8 mouse cellular contexts compared by ENCODE assay signal in the genomic region with DNA sequence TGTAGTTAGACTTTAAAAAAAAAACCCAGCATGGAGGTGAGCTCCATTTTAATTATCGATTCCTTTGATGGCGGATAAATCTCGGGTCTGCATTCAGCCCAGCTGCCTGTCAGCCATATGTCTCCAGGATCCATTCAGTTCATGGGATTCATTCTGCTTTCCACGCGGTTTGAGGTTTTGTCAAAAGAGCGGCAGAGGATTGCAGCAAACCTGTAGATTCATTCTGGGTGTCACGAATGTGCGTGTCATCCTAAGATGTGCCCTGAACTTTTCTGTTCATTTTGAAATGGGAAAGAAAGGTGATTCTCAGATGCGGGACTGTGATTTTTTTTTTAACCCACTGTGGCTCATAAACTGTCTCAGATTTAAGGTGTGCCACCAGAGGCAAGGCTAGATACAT.
DNase-seq lines count a peak whose midpoint lies in the region; ATAC-seq and TF ChIP-seq lines count a peak whose summit lies in the region.

No protein-coding gene starts in this region.

- H3K4me3 ChIP-seq in kidney, adult 2 months (ENCODE audit: insufficient read depth, low read depth, low read length): peak overlapping the region; percentile 70
- peak overlapping the region; percentile 56 for H3K4me3 ChIP-seq in embryonic facial prominence, embryonic 10.5 days
- peak overlapping the region; percentile 44 for H3K4me3 ChIP-seq in hindbrain, embryonic 11.5 days (ENCODE audit: low read depth, low read length)
- H3K4me3 ChIP-seq in midbrain, embryonic 13.5 days (replicated peaks): peak overlapping the region; percentile 60

- H3K9me3 ChIP-seq in embryonic facial prominence, embryonic 10.5 days: no peaks in the 10 kb centered on the region
- no peaks in the 10 kb centered on the region for H3K9me3 ChIP-seq in hindbrain, embryonic 11.5 days (ENCODE audit: control insufficient read depth, low read length)
- no peaks in the 10 kb centered on the region for H3K9me3 ChIP-seq in midbrain, embryonic 13.5 days

- H3K27me3 ChIP-seq in kidney, adult 2 months (replicated peaks; ENCODE audit: control insufficient read depth, insufficient read depth, low read length): no peaks in the 10 kb centered on the region
- H3K27me3 ChIP-seq in embryonic facial prominence, embryonic 10.5 days (replicated peaks; ENCODE audit: low read depth, poor library complexity, severe bottlenecking): no peaks in the 10 kb centered on the region
- no peaks in the 10 kb centered on the region for H3K27me3 ChIP-seq in hindbrain, embryonic 11.5 days (ENCODE audit: control insufficient read depth, insufficient read depth, low read length)
- H3K27me3 ChIP-seq in midbrain, embryonic 13.5 days: no peaks in the 10 kb centered on the region

- peaks cover 15% of the 10 kb centered on the region; the same call in 1 of the 2 replicates for H3K4me1 ChIP-seq in kidney, adult 2 months (ENCODE audit: control insufficient read depth, insufficient read depth, low read length)
- H3K4me1 ChIP-seq in embryonic facial prominence, embryonic 10.5 days: peaks cover 54% of the 10 kb centered on the region
- peaks cover 2% of the 10 kb centered on the region; the same call in 1 of the 2 replicates for H3K4me1 ChIP-seq in hindbrain, embryonic 11.5 days (replicated peaks; ENCODE audit: control insufficient read depth, insufficient read depth, low read length)
- H3K4me1 ChIP-seq in midbrain, embryonic 13.5 days (replicated peaks): peaks cover 39% of the 10 kb centered on the region

- no peaks in the 10 kb centered on the region for H3K36me3 ChIP-seq in kidney, adult 2 months (ENCODE audit: control insufficient read depth, insufficient read depth, low read length)
- H3K36me3 ChIP-seq in embryonic facial prominence, embryonic 10.5 days (replicated peaks): no peaks in the 10 kb centered on the region
- no peaks in the 10 kb centered on the region for H3K36me3 ChIP-seq in hindbrain, embryonic 11.5 days (ENCODE audit: control insufficient read depth, insufficient read depth, low read length)
- no peaks in the 10 kb centered on the region for H3K36me3 ChIP-seq in midbrain, embryonic 13.5 days

- no peak for TF ChIP-seq POLR2A in kidney, adult 2 months (IDR thresholded peaks at IDR 0.05; ENCODE audit: low read depth, low read length)

- WGBS in kidney, adult 2 months: 31% methylated on average over 9 of the region's 9 CpGs
- 57% methylated on average over 9 of the region's 9 CpGs for WGBS in embryonic facial prominence, embryonic 10.5 days
- WGBS in hindbrain, embryonic 11.5 days: 57% methylated on average over 9 of the region's 9 CpGs
- 26% methylated on average over 9 of the region's 9 CpGs for WGBS in midbrain, embryonic 13.5 days

- no peak for DNase-seq in kidney, adult 2 months
- no peak for DNase-seq in kidney, postnatal 36 days
- no peak for DNase-seq in embryonic facial prominence, embryonic 10.5 days (ENCODE audit: low spot score)
- DNase-seq in hindbrain, embryonic 11.5 days (ENCODE audit: low spot score): peak; percentile 31
- DNase-seq in right cerebral cortex, postnatal 14 days: no peak
- DNase-seq in frontal cortex, postnatal 14 days (ENCODE audit: low spot score in 2 of 2): no peak

- H3K4me2 ChIP-seq in hindbrain, embryonic 11.5 days (replicated peaks; ENCODE audit: low read depth, low read length): peak overlapping the region; percentile 9
- peak overlapping the region; percentile 70 for H3K4me2 ChIP-seq in midbrain, embryonic 13.5 days (replicated peaks)

- 0 out of 2 replicates have a peak overlapping the region, but pooled peaks have one; percentile 3 for H3K27ac ChIP-seq in kidney, adult 2 months (ENCODE audit: insufficient read depth, low read depth, low read length)
- peak overlapping the region; percentile 82 for H3K27ac ChIP-seq in embryonic facial prominence, embryonic 10.5 days (replicated peaks)
- peak overlapping the region; percentile 87 for H3K27ac ChIP-seq in hindbrain, embryonic 11.5 days (ENCODE audit: low read depth, low read length)
- peak overlapping the region; percentile 92 for H3K27ac ChIP-seq in midbrain, embryonic 13.5 days

- ATAC-seq in hindbrain, embryonic 11.5 days (ENCODE audit: low FRiP score): no peak
- ATAC-seq in midbrain, embryonic 13.5 days: no peak
- no peak for ATAC-seq in erythroid progenitor cell, adult 5-6 weeks (replicated peaks; ENCODE audit: low FRiP score, poor library complexity, severe bottlenecking)

- no peak for TF ChIP-seq CTCF in kidney, adult 2 months (conservative IDR thresholded peaks at IDR 0.05; ENCODE audit: insufficient read depth, insufficient read length, low read depth, low read length)

- H3K9ac ChIP-seq in hindbrain, embryonic 11.5 days (ENCODE audit: low read depth, low read length): peak overlapping the region; percentile 60
- H3K9ac ChIP-seq in midbrain, embryonic 13.5 days (replicated peaks): peak overlapping the region; percentile 77

Comparison
In these comparisons a context has a peak if more than half of its experiments do, and no peak if none do; other contexts are left out.
1. H3K27ac ChIP-seq: peak in every context shown above with its lines; median percentile 92 in midbrain, embryonic 13.5 days; 87 in hindbrain, embryonic 11.5 days; 82 in embryonic facial prominence, embryonic 10.5 days; 3 in kidney, adult 2 months.